Mouse (Mus musculus): Measurements from ENCODE around the gene H2al1d. TPM values are rescaled to one million over a fixed set of nuclear protein-coding genes. Genes with fewer than 3 reads are reported as not detected.
"Not testable (repeated sequence)": the region's sequence is repeated elsewhere in the genome, so short reads cannot be mapped to it uniquely, and the experiment has no call there.

The H2al1d gene
- not detected for total RNA-seq (2021)
- long read RNA-seq, experiment 1: 0 reads
- long read RNA-seq, experiment 2: 0 reads

DNA sequence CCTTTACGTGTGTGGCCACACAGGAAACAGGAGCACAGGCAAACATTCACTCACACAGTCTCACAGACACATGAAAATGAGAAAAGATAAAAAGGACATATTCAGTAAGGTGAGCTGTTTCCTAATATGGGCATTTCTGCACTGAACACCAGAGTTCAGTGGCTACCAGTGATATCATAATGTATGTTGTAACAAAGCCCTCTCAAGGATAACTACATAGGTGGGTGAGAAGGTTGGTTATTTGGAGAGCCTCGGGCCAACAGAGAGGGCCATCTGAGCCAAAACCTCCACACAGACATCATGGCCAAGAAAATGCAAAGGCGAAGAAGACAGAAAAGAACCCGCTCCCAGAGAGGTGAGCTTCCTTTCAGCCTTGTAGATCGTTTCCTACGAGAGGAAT lies at the start of gene H2al1d:
H2al1d (plus strand) TSS at position 301 of the 400 bp plus-strand sequence.
- intact Hi-C loops (cut with DNase I); DNase-seq: not testable (repeated sequence)

DNA sequence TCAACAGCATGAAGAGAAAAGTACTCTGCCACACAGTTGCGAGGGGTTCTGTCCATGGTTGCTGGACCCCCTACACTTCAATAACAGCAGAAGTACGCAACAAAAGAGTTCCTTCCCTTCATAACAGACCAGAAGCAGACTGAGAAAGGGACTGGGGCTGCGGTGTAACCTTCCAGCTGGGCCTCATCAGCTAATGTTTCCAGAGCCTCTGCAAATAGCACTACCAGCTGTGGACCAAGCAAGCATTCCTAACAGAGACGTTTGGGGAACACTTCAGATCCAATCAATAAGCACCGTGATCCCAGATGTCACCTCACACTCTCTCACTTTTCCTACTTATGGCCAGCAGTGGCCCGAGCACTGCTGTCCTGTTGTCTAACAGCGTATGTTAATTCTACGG lies 43.7 kb upstream of the H2al1d start:
- DNase-seq: no peak
- intact Hi-C loops (cut with DNase I): no loop called here

DNA sequence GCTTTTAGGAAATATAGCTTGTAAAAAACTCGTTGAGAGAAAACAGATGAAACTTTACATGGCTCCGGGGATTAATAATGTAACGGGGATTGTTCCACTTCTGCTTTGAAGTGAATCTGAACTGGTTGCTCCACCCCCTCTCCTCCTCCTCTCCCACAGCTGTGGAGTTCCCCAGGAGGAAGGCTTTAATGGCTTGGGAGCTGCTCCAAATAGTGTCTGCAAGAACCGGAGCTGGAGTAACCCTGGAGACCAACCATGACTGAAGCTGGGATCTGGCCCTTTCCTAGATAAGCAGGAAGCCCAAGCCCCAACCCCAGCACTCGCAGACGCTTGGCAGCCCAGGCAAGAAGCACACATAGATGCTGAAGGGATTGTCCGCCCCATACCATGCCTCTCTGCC lies 40.8 kb upstream of the H2al1d start:
- DNase-seq: peak; percentile 12 to 21
- intact Hi-C loops (cut with DNase I): no loop called here

DNA sequence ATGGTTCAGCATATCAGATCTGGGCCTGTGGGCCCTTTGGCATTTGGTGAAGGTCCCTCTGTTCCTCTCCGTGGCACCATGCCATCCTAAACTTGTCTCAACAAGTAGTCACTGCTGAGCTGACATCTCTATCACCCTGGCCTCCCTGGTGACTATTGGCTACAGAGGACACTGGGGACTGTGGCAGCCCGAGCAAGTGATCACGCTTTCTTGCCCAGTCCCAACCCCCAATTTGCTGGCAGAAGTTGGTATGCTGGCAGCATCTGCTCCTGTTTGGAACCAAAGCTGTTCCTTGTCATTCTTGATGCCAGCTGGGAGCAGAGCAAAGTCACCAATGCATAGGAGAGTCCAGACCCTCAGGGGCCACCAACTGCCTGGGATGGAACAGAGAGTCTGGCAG lies 39.5 kb upstream of the H2al1d start:
- DNase-seq: peak; percentile 16 to 32
- intact Hi-C loops (cut with DNase I): no loop called here

DNA sequence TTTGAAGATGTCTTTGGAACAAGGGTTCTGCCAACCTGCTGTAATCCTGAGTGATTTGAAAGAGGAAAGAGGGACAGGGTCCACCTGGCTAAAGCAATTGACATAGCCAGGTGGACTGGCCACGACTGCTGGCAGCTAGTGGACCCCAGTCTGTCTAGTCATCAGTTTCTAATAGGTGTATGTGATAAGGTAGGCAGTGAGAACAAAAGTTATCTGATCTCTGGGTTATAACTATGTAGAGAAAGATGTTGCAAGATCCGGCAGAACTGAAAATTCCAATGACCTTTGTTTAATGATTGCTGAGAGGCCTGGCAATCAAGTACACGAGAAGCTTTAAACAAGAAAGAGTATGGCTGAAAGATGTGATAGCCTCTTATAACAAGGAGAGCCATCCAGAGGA lies 35.4 kb upstream of the H2al1d start:
- DNase-seq: no peak
- intact Hi-C loops (cut with DNase I): no loop called here

DNA sequence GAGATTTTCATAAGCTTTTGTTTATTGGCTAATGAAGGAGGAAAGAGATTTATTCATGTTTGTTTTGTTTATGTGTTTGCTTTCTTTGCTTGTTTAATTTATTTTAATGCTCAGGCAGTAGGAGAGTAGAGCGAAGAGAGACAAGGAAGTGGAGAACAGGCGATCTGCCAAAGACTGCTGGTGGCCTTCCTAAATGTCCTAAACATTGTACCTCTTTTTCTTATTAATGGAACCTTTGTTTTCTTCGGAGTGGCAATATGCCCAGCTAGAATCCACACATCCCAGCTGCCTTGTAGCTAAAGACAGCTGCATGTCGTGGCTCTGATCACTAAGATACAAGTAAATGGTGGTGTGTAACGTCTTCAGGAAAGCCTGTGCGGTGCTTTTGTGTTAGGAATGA lies 31.5 kb upstream of the H2al1d start:
- no peak for DNase-seq
- intact Hi-C loops (cut with DNase I): no loop called here

DNA sequence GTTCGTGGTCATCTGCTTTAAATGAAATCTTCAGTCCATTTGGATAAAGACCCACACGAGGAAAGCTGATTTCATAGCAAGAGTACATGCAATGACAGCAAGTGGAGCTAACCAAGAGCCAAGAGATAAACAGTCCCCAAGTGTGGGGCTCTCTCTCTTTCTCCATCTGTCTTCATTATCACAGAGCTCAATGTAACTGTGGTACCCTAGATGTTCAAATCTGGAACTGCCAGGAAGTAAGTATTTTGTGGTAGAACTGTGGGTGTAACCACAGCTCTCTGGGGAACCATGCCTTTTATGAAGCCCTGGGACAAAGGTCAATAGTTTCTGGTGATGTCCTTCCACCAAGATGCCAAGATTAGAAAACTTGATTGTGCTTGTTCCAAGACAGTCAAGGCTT lies 27.9 kb upstream of the H2al1d start:
- intact Hi-C loops (cut with DNase I): no loop called here
- no peak for DNase-seq

DNA sequence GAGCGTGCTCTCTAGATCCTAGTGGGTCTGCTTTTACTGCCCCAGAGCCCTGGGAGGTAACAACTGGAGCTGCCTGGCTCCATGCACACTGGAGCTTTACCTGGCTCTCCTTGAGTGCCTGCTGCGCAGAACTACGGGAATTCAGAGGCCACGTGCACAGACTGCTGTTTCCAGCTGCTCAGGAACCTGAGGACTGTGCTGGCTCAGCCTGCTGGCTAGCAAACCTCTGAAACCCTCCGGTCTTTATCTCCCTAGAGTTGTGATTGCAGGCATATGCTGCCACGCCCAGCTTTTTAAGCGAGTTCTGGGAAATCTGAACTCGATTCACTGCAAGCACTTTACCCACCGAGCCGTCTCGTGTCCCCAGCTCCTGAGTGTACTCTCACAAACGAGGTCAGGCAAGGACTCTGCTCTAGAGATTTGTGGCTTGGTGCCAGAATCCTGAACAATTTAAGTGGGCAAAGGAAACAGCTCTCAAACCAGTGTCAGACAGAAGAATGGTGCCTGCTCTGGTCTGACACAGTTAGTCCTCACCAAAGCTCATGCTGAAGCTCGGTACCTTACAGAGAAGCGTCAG lies 20.2 kb upstream of the H2al1d start:
- intact Hi-C loops (cut with DNase I): no loop called here
- peak; percentile 3 to 42 for DNase-seq

DNA sequence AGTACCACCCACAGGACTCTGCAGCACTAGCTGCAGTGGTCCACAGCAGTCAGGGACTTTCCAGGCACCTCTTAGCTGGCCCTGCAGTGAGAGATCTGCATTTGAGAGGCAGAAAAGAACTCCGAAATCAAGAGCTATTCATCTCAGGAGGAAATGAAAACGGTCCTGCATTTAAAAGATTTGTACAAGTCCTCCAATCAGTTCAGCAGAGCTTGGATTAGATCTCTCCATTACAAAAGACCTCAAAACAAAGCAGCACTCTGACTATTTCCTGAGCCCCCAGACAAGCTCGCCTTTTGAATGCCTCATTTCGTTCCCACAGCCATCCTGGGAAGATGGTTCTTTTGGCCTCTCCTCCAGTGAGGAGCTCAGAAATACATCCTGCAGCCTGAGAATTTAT lies 19.4 kb upstream of the H2al1d start:
- DNase-seq: no peak
- intact Hi-C loops (cut with DNase I): no loop called here

DNA sequence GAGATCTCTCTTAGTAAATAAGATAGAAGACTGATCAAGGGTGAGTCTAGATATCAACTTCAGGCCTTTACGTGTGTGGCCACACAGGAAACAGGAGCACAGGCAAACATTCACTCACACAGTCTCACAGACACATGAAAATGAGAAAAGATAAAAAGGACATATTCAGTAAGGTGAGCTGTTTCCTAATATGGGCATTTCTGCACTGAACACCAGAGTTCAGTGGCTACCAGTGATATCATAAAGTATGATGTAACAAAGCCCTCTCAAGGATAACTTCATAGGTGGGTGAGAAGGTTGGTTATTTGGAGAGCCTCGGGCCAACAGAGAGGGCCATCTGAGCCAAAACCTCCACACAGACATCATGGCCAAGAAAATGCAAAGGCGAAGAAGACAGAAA lies 9.7 kb upstream of the H2al1d start, which contains the start of gene H2al1a:
H2al1a (plus strand) TSS at position 301 of the 400 bp plus-strand sequence.
- intact Hi-C loops (cut with DNase I); DNase-seq: not testable (repeated sequence)

DNA sequence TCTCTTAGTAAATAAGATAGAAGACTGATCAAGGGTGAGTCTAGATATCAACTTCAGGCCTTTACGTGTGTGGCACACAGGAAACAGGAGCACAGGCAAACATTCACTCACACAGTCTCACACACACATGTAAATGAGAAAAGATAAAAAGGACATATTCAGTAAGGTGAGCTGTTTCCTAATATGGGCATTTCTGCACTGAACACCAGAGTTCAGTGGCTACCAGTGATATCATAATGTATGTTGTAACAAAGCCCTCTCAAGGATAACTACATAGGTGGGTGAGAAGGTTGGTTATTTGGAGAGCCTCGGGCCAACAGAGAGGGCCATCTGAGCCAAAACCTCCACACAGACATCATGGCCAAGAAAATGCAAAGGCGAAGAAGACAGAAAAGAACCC lies 6.5 kb upstream of the H2al1d start, which contains the start of gene H2al1b:
H2al1b (plus strand) TSS at position 301 of the 400 bp plus-strand sequence.
- intact Hi-C loops (cut with DNase I); DNase-seq: not testable (repeated sequence)

DNA sequence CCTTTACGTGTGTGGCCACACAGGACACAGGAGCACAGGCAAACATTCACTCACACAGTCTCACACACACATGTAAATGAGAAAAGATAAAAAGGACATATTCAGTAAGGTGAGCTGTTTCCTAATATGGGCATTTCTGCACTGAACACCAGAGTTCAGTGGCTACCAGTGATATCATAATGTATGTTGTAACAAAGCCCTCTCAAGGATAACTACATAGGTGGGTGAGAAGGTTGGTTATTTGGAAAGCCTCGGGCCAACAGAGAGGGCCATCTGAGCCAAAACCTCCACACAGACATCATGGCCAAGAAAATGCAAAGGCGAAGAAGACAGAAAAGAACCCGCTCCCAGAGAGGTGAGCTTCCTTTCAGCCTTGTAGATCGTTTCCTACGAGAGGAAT lies 3.3 kb upstream of the H2al1d start, which contains the start of gene H2al1c:
H2al1c (plus strand) TSS at position 301 of the 400 bp plus-strand sequence.
- DNase-seq: not testable (repeated sequence)

DNA sequence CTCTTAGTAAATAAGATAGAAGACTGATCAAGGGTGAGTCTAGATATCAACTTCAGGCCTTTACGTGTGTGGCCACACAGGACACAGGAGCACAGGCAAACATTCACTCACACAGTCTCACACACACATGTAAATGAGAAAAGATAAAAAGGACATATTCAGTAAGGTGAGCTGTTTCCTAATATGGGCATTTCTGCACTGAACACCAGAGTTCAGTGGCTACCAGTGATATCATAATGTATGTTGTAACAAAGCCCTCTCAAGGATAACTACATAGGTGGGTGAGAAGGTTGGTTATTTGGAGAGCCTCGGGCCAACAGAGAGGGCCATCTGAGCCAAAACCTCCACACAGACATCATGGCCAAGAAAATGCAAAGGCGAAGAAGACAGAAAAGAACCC lies 3.0 kb downstream of the H2al1d start, which contains the start of gene H2al1e:
H2al1e (plus strand) TSS at position 301 of the 400 bp plus-strand sequence.
- intact Hi-C loops (cut with DNase I): not testable (repeated sequence)

More for the DNA sequence above, 3.3 kb upstream of the H2al1d start, which contains the start of gene H2al1c:
- intact Hi-C loops (cut with DNase I): not testable (repeated sequence)

DNA sequence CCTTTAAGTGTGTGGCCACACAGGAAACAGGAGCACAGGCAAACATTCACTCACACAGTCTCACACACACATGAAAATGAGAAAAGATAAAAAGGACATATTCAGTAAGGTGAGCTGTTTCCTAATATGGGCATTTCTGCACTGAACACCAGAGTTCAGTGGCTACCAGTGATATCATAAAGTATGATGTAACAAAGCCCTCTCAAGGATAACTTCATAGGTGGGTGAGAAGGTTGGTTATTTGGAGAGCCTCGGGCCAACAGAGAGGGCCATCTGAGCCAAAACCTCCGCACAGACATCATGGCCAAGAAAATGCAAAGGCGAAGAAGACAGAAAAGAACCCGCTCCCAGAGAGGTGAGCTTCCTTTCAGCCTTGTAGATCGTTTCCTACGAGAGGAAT lies 6.2 kb downstream of the H2al1d start, which contains the start of gene H2al1f:
H2al1f (plus strand) TSS at position 301 of the 400 bp plus-strand sequence.
- DNase-seq; intact Hi-C loops (cut with DNase I): not testable (repeated sequence)

More for the DNA sequence above, 3.0 kb downstream of the H2al1d start, which contains the start of gene H2al1e:
- not testable (repeated sequence) for DNase-seq

DNA sequence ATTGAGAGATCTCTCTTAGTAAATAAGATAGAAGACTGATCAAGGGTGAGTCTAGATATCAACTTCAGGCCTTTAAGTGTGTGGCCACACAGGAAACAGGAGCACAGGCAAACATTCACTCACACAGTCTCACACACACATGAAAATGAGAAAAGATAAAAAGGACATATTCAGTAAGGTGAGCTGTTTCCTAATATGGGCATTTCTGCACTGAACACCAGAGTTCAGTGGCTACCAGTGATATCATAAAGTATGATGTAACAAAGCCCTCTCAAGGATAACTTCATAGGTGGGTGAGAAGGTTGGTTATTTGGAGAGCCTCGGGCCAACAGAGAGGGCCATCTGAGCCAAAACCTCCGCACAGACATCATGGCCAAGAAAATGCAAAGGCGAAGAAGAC lies 9.3 kb downstream of the H2al1d start, which contains the start of gene H2al1g:
H2al1g (plus strand) TSS at position 301 of the 400 bp plus-strand sequence.
- intact Hi-C loops (cut with DNase I); DNase-seq: not testable (repeated sequence)

DNA sequence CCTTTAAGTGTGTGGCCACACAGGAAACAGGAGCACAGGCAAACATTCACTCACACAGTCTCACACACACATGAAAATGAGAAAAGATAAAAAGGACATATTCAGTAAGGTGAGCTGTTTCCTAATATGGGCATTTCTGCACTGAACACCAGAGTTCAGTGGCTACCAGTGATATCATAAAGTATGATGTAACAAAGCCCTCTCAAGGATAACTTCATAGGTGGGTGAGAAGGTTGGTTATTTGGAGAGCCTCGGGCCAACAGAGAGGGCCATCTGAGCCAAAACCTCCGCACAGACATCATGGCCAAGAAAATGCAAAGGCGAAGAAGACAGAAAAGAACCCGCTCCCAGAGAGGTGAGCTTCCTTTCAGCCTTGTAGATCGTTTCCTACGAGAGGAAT lies 12.6 kb downstream of the H2al1d start, which contains the start of gene H2al1h:
H2al1h (plus strand) TSS at position 301 of the 400 bp plus-strand sequence.
- intact Hi-C loops (cut with DNase I); DNase-seq: not testable (repeated sequence)

DNA sequence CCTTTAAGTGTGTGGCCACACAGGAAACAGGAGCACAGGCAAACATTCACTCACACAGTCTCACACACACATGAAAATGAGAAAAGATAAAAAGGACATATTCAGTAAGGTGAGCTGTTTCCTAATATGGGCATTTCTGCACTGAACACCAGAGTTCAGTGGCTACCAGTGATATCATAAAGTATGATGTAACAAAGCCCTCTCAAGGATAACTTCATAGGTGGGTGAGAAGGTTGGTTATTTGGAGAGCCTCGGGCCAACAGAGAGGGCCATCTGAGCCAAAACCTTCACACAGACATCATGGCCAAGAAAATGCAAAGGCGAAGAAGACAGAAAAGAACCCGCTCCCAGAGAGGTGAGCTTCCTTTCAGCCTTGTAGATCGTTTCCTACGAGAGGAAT lies 15.7 kb downstream of the H2al1d start, which contains the start of gene H2al1i:
H2al1i (plus strand) TSS at position 301 of the 400 bp plus-strand sequence.
- DNase-seq; intact Hi-C loops (cut with DNase I): not testable (repeated sequence)

DNA sequence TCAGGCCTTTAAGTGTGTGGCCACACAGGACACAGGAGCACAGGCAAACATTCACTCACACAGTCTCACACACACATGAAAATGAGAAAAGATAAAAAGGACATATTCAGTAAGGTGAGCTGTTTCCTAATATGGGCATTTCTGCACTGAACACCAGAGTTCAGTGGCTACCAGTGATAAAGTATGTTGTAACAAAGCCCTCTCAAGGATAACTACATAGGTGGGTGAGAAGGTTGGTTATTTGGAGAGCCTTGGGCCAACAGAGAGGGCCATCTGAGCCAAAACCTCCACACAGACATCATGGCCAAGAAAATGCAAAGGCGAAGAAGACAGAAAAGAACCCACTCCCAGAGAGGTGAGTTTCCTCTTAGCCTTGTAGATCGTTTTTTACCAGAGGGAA lies 18.9 kb downstream of the H2al1d start, which contains the start of gene H2al1j:
H2al1j (plus strand) TSS at position 301 of the 400 bp plus-strand sequence.
- intact Hi-C loops (cut with DNase I); DNase-seq: not testable (repeated sequence)

DNA sequence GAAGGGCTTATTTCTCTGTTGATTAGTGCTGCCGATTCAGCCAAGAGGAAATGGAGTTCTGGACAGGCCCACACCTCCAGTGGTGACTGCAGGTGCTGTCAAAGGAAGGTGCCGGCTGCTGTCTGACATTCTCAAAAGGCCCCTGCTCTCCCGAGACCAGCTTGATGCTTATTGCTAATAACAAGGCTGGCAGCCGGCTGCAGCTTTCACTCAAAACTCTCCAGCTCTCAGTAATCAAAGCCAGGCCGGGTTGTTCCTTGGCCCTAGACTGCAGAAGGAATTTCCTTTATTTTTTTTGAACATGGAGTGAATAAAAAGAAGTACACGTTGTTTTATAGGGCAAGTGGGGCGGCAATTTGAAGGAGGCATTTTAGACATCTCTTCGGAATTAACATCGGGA lies 37.1 kb downstream of the H2al1d start:
- intact Hi-C loops (cut with DNase I): no loop called here
- DNase-seq: peak; percentile 1 to 9

DNA sequence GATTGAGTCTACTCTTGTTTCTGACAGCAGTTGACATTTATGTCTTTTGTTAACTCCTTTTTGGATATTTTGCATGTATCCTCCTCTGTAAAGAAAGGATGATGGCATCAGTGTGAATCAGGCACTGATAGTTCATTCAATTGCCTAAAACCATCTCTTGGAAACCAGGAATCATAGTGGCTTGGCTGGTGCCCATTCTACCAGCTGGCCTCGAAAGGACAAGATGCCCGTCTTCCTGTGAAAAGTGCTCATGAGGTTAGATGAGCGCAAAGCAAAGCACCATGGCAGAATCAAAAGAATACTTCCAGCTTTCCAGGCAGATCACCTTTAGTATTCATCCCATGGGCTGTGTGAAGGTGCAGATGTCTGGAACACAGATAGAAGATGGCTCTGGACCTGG lies 38.1 kb downstream of the H2al1d start:
- intact Hi-C loops (cut with DNase I): no loop called here
- DNase-seq: no peak

Measured in heart, postnatal 14 days (tissue).